Mouse (Mus musculus) embryonic fibroblast, embryonic 13.5 days (primary cell): ENCODE measurements around the gene Nfic.

Experiments
- CTCF ChIP-seq: IDR thresholded peaks from 2 replicates; pipeline ENCODE4 v1.5.1; 2011; ENCODE audit warnings: mild to moderate bottlenecking, control low read depth, low read length, moderate library complexity, borderline replicate concordance; ENCODE audit not compliant: insufficient read depth
- POLR2A ChIP-seq: IDR thresholded peaks from 2 replicates; pipeline ENCODE4 v1.6.1; 2011; ENCODE audit warnings: low read depth, mild to moderate bottlenecking, control low read depth, low read length, moderate library complexity

DNA sequence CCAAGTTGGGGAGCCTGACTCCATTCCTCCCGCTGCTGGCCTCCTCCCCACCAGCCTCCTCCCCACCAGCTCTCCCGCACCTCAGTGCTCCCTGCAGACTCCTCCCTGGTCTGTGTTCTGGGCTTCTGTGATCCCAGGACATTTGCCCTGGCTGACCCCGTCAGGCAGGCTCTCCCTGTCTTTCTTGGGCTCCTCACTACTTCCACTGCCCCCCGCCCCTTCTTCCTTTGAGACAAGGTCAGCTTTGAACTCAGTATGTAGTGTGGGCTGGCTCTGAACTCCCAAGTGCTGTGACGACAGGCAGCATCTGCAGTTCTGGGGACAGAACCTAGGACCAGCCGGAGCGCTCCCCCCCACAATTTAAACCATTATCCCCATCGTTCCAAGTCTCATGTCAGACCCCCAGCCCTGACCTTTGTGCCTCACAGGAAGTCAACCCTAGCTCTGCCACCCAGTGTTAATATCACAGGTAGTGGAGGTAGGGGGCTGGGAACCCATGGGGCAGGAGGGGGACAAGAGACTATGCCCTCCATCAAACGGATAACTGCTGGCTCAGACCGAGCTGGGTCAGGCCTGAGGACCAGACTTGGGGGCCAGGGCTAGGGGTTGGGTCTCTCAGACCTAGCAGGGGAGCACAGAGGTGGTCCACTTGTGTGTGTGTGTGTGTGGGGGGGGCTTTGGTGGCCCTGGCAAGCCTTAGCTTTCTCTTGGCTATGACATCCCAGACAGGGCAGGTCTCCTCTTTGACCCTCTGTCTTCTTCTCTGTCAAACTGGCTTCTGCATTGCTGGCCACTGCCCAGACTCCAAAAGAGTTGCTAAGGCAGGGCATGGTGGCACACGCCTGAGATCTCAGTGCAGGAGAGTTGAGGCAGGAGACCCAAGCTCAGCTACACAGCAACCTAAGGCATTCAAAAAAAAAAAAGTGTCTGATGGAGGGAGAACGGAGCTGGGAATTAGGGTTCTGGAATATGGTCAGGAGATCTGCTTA, 37.9 kb downstream of the Nfic start:
- TF ChIP-seq CTCF = no peak
- no peak for TF ChIP-seq POLR2A
